Mouse (Mus musculus) skeletal muscle tissue, adult 2 months (tissue): ENCODE data around the gene Cdk1.
"Not testable (repeated sequence)": the region's sequence is repeated elsewhere in the genome, so short reads cannot be mapped to it uniquely, and the experiment has no call there.

Experiments used
- DNase-seq: peaks from one replicate; pipeline ENCODE4 v3.0.0-alpha.2; 2012; ENCODE audit warnings: low read depth, low spot score

Cdk1 gene

GRCm38 (mm10) chr10:69352212-69353085 is at the start of gene Cdk1:
Gene Cdk1, minus strand, starts transcription at chr10:69352938.
- peak; percentile 91 for DNase-seq

- no peak for DNase-seq
These were observed 47.2 kb upstream of the Cdk1 start for GRCm38 (mm10) chr10:69399814-69400385.

GRCm38 (mm10) chr10:69398763-69399590 is 46.2 kb upstream of the Cdk1 start, which contains the start of gene Ank3:
Gene Ank3, plus strand, starts transcription at chr10:69398773.
- no peak for DNase-seq

GRCm38 (mm10) chr10:69398197-69398762 is 45.5 kb upstream of the Cdk1 start:
- no peak for DNase-seq

- no peak for DNase-seq
These were observed 36.8 kb upstream of the Cdk1 start for GRCm38 (mm10) chr10:69389511-69389910.

GRCm38 (mm10) chr10:69386767-69387166 is 34.0 kb upstream of the Cdk1 start:
- no peak for DNase-seq

GRCm38 (mm10) chr10:69385136-69385535 is 32.4 kb upstream of the Cdk1 start:
- no peak for DNase-seq

- no peak for DNase-seq
These were observed 31.9 kb upstream of the Cdk1 start for GRCm38 (mm10) chr10:69384640-69385039.

GRCm38 (mm10) chr10:69383186-69383585 is 30.4 kb upstream of the Cdk1 start:
- DNase-seq = no peak

GRCm38 (mm10) chr10:69375154-69375553 is 22.4 kb upstream of the Cdk1 start:
- no peak for DNase-seq

GRCm38 (mm10) chr10:69373796-69374550 is 21.2 kb upstream of the Cdk1 start:
- no peak for DNase-seq

- DNase-seq = no peak
These were observed 19.3 kb upstream of the Cdk1 start for GRCm38 (mm10) chr10:69372061-69372460.

- no peak for DNase-seq
These were observed 18.7 kb upstream of the Cdk1 start for GRCm38 (mm10) chr10:69371441-69371840.

- no peak for DNase-seq
These were observed 16.6 kb upstream of the Cdk1 start for GRCm38 (mm10) chr10:69369321-69369720.

GRCm38 (mm10) chr10:69366877-69367387 is 14.2 kb upstream of the Cdk1 start:
- no peak for DNase-seq

GRCm38 (mm10) chr10:69366208-69366607 is 13.5 kb upstream of the Cdk1 start:
- no peak for DNase-seq

- DNase-seq = no peak
These were observed 6.9 kb upstream of the Cdk1 start for GRCm38 (mm10) chr10:69359666-69360065.

GRCm38 (mm10) chr10:69353086-69353479 is 345 bp upstream of the Cdk1 start:
- not testable (repeated sequence) for DNase-seq

GRCm38 (mm10) chr10:69351842-69352211 is 911 bp downstream of the Cdk1 start:
- DNase-seq = no peak

- DNase-seq = no peak
These were observed 1.5 kb downstream of the Cdk1 start for GRCm38 (mm10) chr10:69351071-69351841.
